Mouse (Mus musculus) right cerebral cortex, postnatal 14 days (tissue): ENCODE data around the gene Ralgapa2.

Experiments used
- DNase-seq: peaks from one replicate; pipeline ENCODE4 v3.0.0; 2022

Ralgapa2 gene

DNA sequence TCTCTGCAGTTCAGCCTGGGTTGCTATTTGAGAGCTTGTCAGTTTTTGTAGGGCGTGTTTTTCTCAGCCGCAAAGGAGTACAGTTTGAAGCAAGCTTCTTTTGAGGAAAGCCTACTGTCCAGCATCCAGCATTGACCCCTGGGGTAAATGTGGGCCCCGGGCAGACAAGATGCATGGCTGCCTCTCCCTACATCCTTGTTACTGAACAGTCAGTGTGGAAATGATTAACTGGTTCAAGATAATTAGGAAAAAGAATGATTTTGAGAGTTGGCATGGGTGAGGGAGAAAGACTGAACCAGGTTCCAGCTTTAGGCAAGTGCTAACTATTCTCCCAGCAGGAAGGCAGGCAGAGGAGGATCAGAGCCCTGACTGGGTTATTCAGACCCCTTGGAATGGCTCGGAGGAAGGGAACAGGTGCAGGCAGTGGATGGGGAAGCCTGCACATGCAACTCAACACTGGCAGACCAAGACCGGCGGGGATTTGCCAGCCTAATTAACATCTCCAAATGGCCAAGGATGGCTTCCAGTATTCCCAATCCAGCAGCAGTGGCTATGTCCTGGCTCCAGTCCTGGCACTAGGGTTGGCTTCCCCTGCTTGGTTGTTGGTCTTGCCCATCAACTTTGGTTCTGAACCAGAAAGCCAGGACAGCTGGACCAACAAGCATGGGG is 261.8 kb downstream of the Ralgapa2 start:
- no peak for DNase-seq

DNA sequence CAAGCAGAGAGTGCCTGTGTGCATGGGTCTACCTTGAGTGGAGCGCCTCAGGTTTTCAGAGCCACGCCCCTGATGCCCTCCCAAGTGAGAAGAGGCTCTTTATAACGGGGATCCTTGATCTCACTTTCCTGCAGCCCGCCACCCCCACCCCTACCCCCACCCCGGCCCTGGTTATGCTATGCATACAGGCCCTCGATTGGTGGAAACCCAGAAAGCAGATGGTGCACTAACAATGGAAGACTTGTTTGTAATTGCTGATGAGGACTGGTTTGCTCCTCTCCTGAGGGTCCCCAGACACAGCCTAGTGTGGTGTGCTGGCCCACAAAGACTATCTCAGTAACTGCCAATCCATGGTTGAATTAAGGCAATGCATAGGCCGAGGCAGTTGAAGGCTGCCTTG is 263.1 kb downstream of the Ralgapa2 start:
- DNase-seq, result no peak

DNA sequence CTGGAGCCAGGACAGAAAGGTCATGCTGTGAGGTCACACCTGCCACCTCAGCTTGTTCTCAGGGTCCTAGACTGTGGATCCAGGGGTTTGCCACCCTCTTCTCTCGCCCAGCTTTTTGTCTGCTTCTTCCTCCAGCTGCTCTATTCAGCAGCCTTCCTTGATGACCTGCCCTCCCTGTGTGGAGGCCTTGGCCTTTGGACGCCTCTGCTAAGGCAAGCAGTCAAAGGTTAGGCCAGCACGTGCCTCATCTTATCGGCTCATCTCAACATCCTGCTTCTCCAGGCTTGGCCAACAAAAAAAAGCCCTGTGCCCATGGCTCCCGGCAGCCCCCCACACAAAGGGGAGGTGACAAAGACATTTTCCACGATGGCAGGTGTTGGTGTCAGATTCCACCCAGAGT is 264.6 kb downstream of the Ralgapa2 start:
- DNase-seq, result no peak

GRCm38 (mm10) chr2:146246409-146247075 is 265.6 kb downstream of the Ralgapa2 start:
- no peak for DNase-seq

- DNase-seq, result no peak
Observed at GRCm38 (mm10) chr2:146245401-146245800, 266.7 kb downstream of the Ralgapa2 start.

GRCm38 (mm10) chr2:146244049-146244448 is 268.1 kb downstream of the Ralgapa2 start:
- no peak for DNase-seq

GRCm38 (mm10) chr2:146239196-146239747 is 272.9 kb downstream of the Ralgapa2 start:
- no peak for DNase-seq

DNA sequence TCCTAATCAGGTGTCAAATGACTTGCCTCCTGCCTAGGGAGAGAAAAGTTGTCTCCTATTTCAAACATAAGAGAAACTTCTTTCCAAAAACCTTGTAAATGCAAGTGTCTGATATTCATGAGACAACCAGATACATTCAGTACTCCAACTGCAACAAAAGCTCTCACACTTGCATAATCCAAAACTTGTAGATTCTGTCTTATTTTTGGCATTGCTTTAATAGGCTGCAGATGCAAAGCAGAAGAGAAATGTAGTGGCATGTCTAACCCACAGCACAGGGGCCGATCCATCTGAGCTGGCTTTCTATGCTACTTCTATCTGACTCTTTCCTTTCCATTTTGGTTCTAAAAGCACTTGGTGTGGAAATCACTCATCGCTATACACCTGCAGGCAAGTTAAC is 280.7 kb downstream of the Ralgapa2 start:
- no peak for DNase-seq

- DNase-seq, result no peak
Observed at GRCm38 (mm10) chr2:146228435-146228834, 283.7 kb downstream of the Ralgapa2 start.

GRCm38 (mm10) chr2:146227646-146228045 is 284.5 kb downstream of the Ralgapa2 start:
- DNase-seq, result no peak

DNA sequence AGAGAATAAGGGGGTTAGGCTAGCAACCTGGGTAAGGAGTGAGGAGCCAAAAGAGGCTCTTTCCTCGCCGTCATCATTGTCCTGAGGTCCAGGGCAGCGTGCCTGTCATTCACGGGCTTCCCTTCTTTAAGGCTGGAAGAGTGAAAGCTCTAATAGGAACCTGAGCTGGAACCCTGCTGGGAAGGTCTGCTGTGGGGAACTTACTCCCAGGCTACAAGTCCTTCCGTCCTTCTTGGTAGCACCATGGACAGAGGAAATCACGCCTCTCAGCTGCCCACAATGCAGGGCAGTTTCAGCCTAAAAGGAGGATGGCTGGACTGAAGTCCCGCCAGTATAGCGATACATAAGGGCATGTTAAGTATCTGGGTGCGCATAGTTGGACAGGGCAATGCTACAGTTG is 285.7 kb downstream of the Ralgapa2 start:
- DNase-seq, result no peak

DNA sequence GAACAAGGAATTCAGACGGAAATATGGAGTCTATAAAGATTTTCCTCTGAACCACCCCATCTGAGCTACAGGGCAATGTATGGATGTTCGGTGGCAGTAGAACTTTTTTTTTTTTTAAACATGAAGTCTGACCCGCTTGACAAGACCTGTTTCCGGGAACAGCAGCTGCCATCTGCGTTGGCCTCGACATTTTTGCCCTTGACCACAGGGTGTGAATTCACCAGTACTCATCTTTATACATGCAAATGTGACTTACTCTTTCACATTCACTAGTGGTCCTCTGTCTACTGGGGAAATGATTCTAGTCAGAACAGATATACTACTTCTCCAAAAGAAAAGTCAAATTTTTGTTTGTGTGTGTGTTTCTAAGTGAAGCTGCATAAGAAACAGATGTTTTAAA is 286.3 kb downstream of the Ralgapa2 start:
- no peak for DNase-seq

DNA sequence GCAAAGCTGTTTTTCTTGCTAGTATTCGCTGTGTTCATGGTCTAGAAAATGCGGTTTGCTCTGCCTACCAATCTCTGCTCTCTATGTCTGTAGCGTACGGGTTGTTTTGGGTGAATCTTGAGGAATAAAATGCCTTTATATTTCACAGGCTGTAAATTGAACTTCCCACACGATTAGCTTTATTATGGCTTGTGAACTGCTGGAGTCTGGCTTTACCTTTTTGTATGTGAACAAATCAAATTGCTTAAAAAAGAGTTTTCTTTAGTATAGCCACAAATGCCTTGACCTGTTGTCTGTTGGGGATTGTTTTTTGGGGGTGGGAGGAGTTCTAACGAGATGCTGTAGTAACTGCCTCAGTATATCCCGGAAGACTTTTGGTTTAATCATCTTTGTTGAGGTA is 288.0 kb downstream of the Ralgapa2 start:
- DNase-seq, result no peak

GRCm38 (mm10) chr2:146223176-146223905 is 288.8 kb downstream of the Ralgapa2 start:
- peak; percentile 40 for DNase-seq

GRCm38 (mm10) chr2:146222279-146223175 is 289.6 kb downstream of the Ralgapa2 start:
- DNase-seq, result peak; percentile 37

DNA sequence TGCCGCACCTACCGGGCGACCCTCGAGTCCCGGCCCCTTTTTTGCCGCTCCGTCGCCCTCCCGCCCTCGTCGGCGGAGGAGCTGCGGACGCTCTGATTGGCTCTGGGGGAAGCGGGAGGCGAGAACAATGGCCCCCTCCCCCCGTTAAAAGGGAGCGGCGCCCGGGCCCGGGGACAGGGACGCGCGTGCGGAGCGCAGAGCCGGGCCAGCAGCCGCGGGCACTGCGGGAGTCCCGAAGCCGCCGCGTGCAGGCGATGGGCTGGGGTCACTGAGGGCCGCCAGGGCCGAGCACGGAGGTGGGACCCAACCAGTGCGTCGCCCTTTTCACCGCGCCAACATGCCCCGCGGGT is 290.2 kb downstream of the Ralgapa2 start:
- peak; percentile 59 for DNase-seq

GRCm38 (mm10) chr2:146221076-146221928 is 290.8 kb downstream of the Ralgapa2 start, which contains the start of gene Insm1:
TSS of gene Insm1 (plus strand) at chr2:146221921.
- peak; percentile 52 for DNase-seq

- DNase-seq, result peak; percentile 12
Observed at GRCm38 (mm10) chr2:146220591-146221075, 291.5 kb downstream of the Ralgapa2 start.

- no peak for DNase-seq
Observed at GRCm38 (mm10) chr2:146219791-146220190, 292.4 kb downstream of the Ralgapa2 start.

- no peak for DNase-seq
Observed at GRCm38 (mm10) chr2:146218881-146219535, 293.1 kb downstream of the Ralgapa2 start.

GRCm38 (mm10) chr2:146218161-146218691 is 293.9 kb downstream of the Ralgapa2 start:
- no peak for DNase-seq
